Mouse (Mus musculus) heart, adult 2 months (tissue): ENCODE measurements at regions not wholly inside any gene's neighbourhood (a gene's known extent, or its start where the extent isn't known, plus 50 kb on each side); places are given as distances from the start of the nearest gene placed in this dataset.

Experiments used
- CTCF ChIP-seq: fragments of 200-600 bp; IDR thresholded peaks from 2 replicates; pipeline ENCODE4 v1.8.1; 2022; ENCODE audit warnings: antibody characterized with exemption, mild to moderate bottlenecking, moderate library complexity
- EP300 ChIP-seq: fragments of 200-500 bp; IDR thresholded peaks from 2 replicates; pipeline ENCODE4 v1.6.1; 2011; ENCODE audit warnings: low read depth, low read length, control low read depth; ENCODE audit not compliant: insufficient read depth
- POLR2A ChIP-seq: fragments of 200-500 bp; IDR thresholded peaks from 2 replicates; pipeline ENCODE4 v1.6.1; 2011; ENCODE audit warnings: mild to moderate bottlenecking, low read depth, low read length, control low read depth; ENCODE audit not compliant: insufficient read depth

- TF ChIP-seq CTCF, result no peak
- TF ChIP-seq POLR2A, result no peak
- TF ChIP-seq EP300, result no peak
Observed at GRCm38 (mm10) chr14:48800100-48800449, 126.5 kb upstream of the Otx2 start.
